Mouse (Mus musculus): ENCODE data around the gene Gldn. TPM values are rescaled to one million over a fixed set of nuclear protein-coding genes. Genes with fewer than 3 reads are reported as not detected.

Gldn gene
- polyA plus RNA-seq, 1 experiment from 2014 or later: 0.32 TPM

GRCm38 (mm10) chr9:54335582-54335981 lies 49.3 kb downstream of the Gldn start:
- Histone ChIP-seq H3K4me3 (ENCODE audit: low read depth, low read length) (no peak overlapping the region), H3K4me2 (ENCODE audit: low read depth, severe bottlenecking) (no peak overlapping the region), H3K9ac (ENCODE audit: low read length) (no peak overlapping the region), H3K4me1 (ENCODE audit: control insufficient read depth, insufficient read depth, low read length) (no peaks in the 10 kb centered on the region), H3K27me3 (ENCODE audit: control insufficient read depth, insufficient read depth, low read length) (no peaks in the 10 kb centered on the region), H3K9me3 (ENCODE audit: control insufficient read depth, low read length) (no peaks in the 10 kb centered on the region), H3K36me3 (ENCODE audit: control insufficient read depth, insufficient read depth, low read length) (no peaks in the 10 kb centered on the region), H3K27ac (replicated peaks; ENCODE audit: low read depth, low read length) (no peak overlapping the region)
- DNase-seq (ENCODE audit: low spot score): no peak
- no peak for ATAC-seq (ENCODE audit: insufficient number of reproducible peaks, low FRiP score, low TSS enrichment, low read depth)
- 83% methylated on average over 12 of the region's 12 CpGs for WGBS

- Histone ChIP-seq H3K4me1 (ENCODE audit: control insufficient read depth, insufficient read depth, low read length) (no peaks in the 10 kb centered on the region), H3K4me3 (ENCODE audit: low read depth, low read length) (no peak overlapping the region), H3K27me3 (ENCODE audit: control insufficient read depth, insufficient read depth, low read length) (no peaks in the 10 kb centered on the region), H3K9me3 (ENCODE audit: control insufficient read depth, low read length) (no peaks in the 10 kb centered on the region), H3K27ac (replicated peaks; ENCODE audit: low read depth, low read length) (no peak overlapping the region), H3K9ac (ENCODE audit: low read length) (no peak overlapping the region), H3K4me2 (ENCODE audit: low read depth, severe bottlenecking) (no peak overlapping the region), H3K36me3 (ENCODE audit: control insufficient read depth, insufficient read depth, low read length) (no peaks in the 10 kb centered on the region)
- ATAC-seq (ENCODE audit: insufficient number of reproducible peaks, low FRiP score, low TSS enrichment, low read depth) (no peak), DNase-seq (ENCODE audit: low spot score) (peak; percentile 79)
- WGBS: 47% methylated on average over 6 of the region's 6 CpGs
Measured at GRCm38 (mm10) chr9:54336532-54337144, 50.4 kb downstream of the Gldn start.

GRCm38 (mm10) chr9:54342026-54342425 lies 55.7 kb downstream of the Gldn start:
- no peak overlapping the region for H3K4me3 ChIP-seq (ENCODE audit: low read depth, low read length)
- DNase-seq (ENCODE audit: low spot score) (no peak), ATAC-seq (ENCODE audit: insufficient number of reproducible peaks, low FRiP score, low TSS enrichment, low read depth) (no peak)
- H3K9ac ChIP-seq (ENCODE audit: low read length): no peak overlapping the region
- H3K4me1 ChIP-seq (ENCODE audit: control insufficient read depth, insufficient read depth, low read length): no peaks in the 10 kb centered on the region
- H3K36me3 ChIP-seq (ENCODE audit: control insufficient read depth, insufficient read depth, low read length): no peaks in the 10 kb centered on the region
- H3K27me3 ChIP-seq (ENCODE audit: control insufficient read depth, insufficient read depth, low read length): no peaks in the 10 kb centered on the region
- H3K27ac ChIP-seq (replicated peaks; ENCODE audit: low read depth, low read length): no peak overlapping the region
- 75% methylated on average over 7 of the region's 7 CpGs for WGBS
- no peaks in the 10 kb centered on the region for H3K9me3 ChIP-seq (ENCODE audit: control insufficient read depth, low read length)
- no peak overlapping the region for H3K4me2 ChIP-seq (ENCODE audit: low read depth, severe bottlenecking)

- Histone ChIP-seq H3K27me3 (ENCODE audit: control insufficient read depth, insufficient read depth, low read length) (no peaks in the 10 kb centered on the region), H3K4me3 (ENCODE audit: low read depth, low read length) (no peak overlapping the region), H3K9me3 (ENCODE audit: control insufficient read depth, low read length) (no peaks in the 10 kb centered on the region), H3K36me3 (ENCODE audit: control insufficient read depth, insufficient read depth, low read length) (no peaks in the 10 kb centered on the region), H3K4me2 (ENCODE audit: low read depth, severe bottlenecking) (no peak overlapping the region), H3K4me1 (ENCODE audit: control insufficient read depth, insufficient read depth, low read length) (no peaks in the 10 kb centered on the region), H3K27ac (replicated peaks; ENCODE audit: low read depth, low read length) (no peak overlapping the region), H3K9ac (ENCODE audit: low read length) (no peak overlapping the region)
- DNase-seq (ENCODE audit: low spot score): no peak
- no peak for ATAC-seq (ENCODE audit: insufficient number of reproducible peaks, low FRiP score, low TSS enrichment, low read depth)
- 90% methylated on average over 6 of the region's 8 CpGs for WGBS
Measured at GRCm38 (mm10) chr9:54356756-54357155, 70.5 kb downstream of the Gldn start.

Other genes with a start within 250 kb of the Gldn start
- 0.07 and 0.10 TPM in 2 replicates for gene Tnfaip8l3, start 218.1 kb upstream of the Gldn start, polyA plus RNA-seq (2014; fragmentation: Nextera tagmentation; extraction: Ambion mirVana)
- gene Cyp19a1, start 18.4 kb upstream of the Gldn start, polyA plus RNA-seq (2014; fragmentation: Nextera tagmentation; extraction: Ambion mirVana): not detected in 2 replicates
- gene Dmxl2, start 215.1 kb downstream of the Gldn start, polyA plus RNA-seq (2014; fragmentation: Nextera tagmentation; extraction: Ambion mirVana): 6.5 and 6.6 TPM in 2 replicates